Mouse (Mus musculus) neutrophil, adult 5-6 weeks (primary cell): ENCODE results near the gene Brip1. TPM values are rescaled to one million over a fixed set of nuclear protein-coding genes. Genes with fewer than 3 reads are reported as not detected.

Experiments used
- ATAC-seq: fragments of 151-379, 151-347 bp; 2 replicates; pipeline ENCODE4 v1.8.0; 2017; ENCODE audit warnings: mild to moderate bottlenecking, moderate TSS enrichment; ENCODE audit not compliant: insufficient number of reproducible peaks, poor library complexity, low FRiP score, severe bottlenecking; ENCODE audit errors: extremely low read depth
- total RNA-seq: library from RNA; stranded (forward); fragments of 200-1000 nt; gene quantifications from 2 replicates; pipeline ENCODE4 v1.2.3, GENCODE M21; 2017

The Brip1 gene
- total RNA-seq, 1 experiment from 2014 or later, result 1.6 TPM

- no peak for ATAC-seq
Measured at GRCm38 (mm10) chr11:86131324-86131723, 69.7 kb downstream of the Brip1 start.

GRCm38 (mm10) chr11:86117078-86117869, 83.7 kb downstream of the Brip1 start:
- peak; percentile 16; the same call in 1 of the 2 replicates for ATAC-seq

- ATAC-seq, result no peak
Measured at GRCm38 (mm10) chr11:86115955-86116354, 85.0 kb downstream of the Brip1 start.

GRCm38 (mm10) chr11:86107276-86107675, 93.7 kb downstream of the Brip1 start:
- 0 out of 2 replicates have a peak, but pooled peaks have one; percentile 33 for ATAC-seq

- ATAC-seq, result no peak
Measured at GRCm38 (mm10) chr11:86106596-86106995, 94.4 kb downstream of the Brip1 start.

- ATAC-seq, result no peak
Measured at GRCm38 (mm10) chr11:86101191-86101590, 99.8 kb downstream of the Brip1 start.

GRCm38 (mm10) chr11:86099341-86099740, 101.7 kb downstream of the Brip1 start:
- no peak for ATAC-seq

GRCm38 (mm10) chr11:86088815-86089214, 112.2 kb downstream of the Brip1 start:
- ATAC-seq, result no peak

GRCm38 (mm10) chr11:86084522-86084921, 116.5 kb downstream of the Brip1 start:
- ATAC-seq, result no peak

GRCm38 (mm10) chr11:86078025-86078424, 123.0 kb downstream of the Brip1 start:
- ATAC-seq, result no peak

- ATAC-seq, result no peak
Measured at GRCm38 (mm10) chr11:86076966-86077365, 124.0 kb downstream of the Brip1 start.

GRCm38 (mm10) chr11:86076403-86076802, 124.6 kb downstream of the Brip1 start:
- ATAC-seq, result no peak

GRCm38 (mm10) chr11:86075371-86075770, 125.6 kb downstream of the Brip1 start:
- ATAC-seq, result no peak

GRCm38 (mm10) chr11:86068651-86069050, 132.3 kb downstream of the Brip1 start:
- no peak for ATAC-seq

GRCm38 (mm10) chr11:86067154-86067553, 133.8 kb downstream of the Brip1 start:
- ATAC-seq, result no peak

GRCm38 (mm10) chr11:86064881-86065280, 136.1 kb downstream of the Brip1 start:
- no peak for ATAC-seq

- no peak for ATAC-seq
Measured at GRCm38 (mm10) chr11:86061243-86061642, 139.8 kb downstream of the Brip1 start.

GRCm38 (mm10) chr11:86059123-86059522, 141.9 kb downstream of the Brip1 start:
- no peak for ATAC-seq

- ATAC-seq, result no peak
Measured at GRCm38 (mm10) chr11:86055806-86056205, 145.2 kb downstream of the Brip1 start.

- ATAC-seq, result no peak
Measured at GRCm38 (mm10) chr11:86051383-86051782, 149.6 kb downstream of the Brip1 start.
